Mouse (Mus musculus) ES-Bruce4 (cell line): Measurements from ENCODE around the gene Gm4894. TPM values are rescaled to one million over a fixed set of nuclear protein-coding genes. Genes with fewer than 3 reads are reported as not detected.

Source experiments
- H3K27ac ChIP-seq: 2 replicates; pipeline ENCODE4 v1.5.1; 2012; ENCODE audit warnings: low read length, inconsistent platforms; ENCODE audit not compliant: insufficient read depth
- H3K27me3 ChIP-seq: 2 replicates; pipeline ENCODE4 v1.6.1; 2012; ENCODE audit warnings: mild to moderate bottlenecking, low read length, inconsistent platforms; ENCODE audit not compliant: control insufficient read depth, poor library complexity, insufficient read depth, severe bottlenecking
- H3K36me3 ChIP-seq: 2 replicates; pipeline ENCODE4 v1.6.1; 2012; ENCODE audit warnings: inconsistent platforms, mild to moderate bottlenecking, low read length, moderate library complexity; ENCODE audit not compliant: control insufficient read depth, poor library complexity, insufficient read depth, severe bottlenecking
- H3K4me1 ChIP-seq: one replicate; pipeline ENCODE4 v1.8.1; 2011; ENCODE audit warnings: low read length; ENCODE audit not compliant: control insufficient read depth, insufficient read depth
- H3K4me3 ChIP-seq: 2 replicates; pipeline ENCODE4 v1.5.1; 2011; ENCODE audit warnings: low read depth, mild to moderate bottlenecking, low read length
- H3K9ac ChIP-seq: 2 replicates; pipeline ENCODE4 v1.6.1; 2012; ENCODE audit warnings: low read depth, mild to moderate bottlenecking, inconsistent platforms; ENCODE audit not compliant: poor library complexity, severe bottlenecking
- H3K9me3 ChIP-seq: replicated peaks from 2 replicates; pipeline ENCODE4 v1.6.1; 2012; ENCODE audit warnings: mild to moderate bottlenecking, low read length, inconsistent platforms; ENCODE audit not compliant: control insufficient read depth, poor library complexity, insufficient read depth, severe bottlenecking
- CTCF ChIP-seq: IDR thresholded peaks from one replicate; pipeline ENCODE4 v1.8.1; 2011; ENCODE audit warnings: low read depth, low read length
- EP300 ChIP-seq: IDR thresholded peaks from 2 replicates; pipeline ENCODE4 v1.6.1; 2011; ENCODE audit warnings: low read depth, low read length; ENCODE audit not compliant: insufficient read depth
- POLR2A ChIP-seq: IDR thresholded peaks from one replicate; pipeline ENCODE4 v1.8.1; 2011; ENCODE audit warnings: low read length; ENCODE audit not compliant: insufficient read depth
- polyA plus RNA-seq: library from polyadenylated mRNA; stranded (reverse); fragments of >200 nt; gene quantifications from 2 replicates; pipeline ENCODE4 v1.2.4, GENCODE M21; 2011; ENCODE audit warnings: low read depth; ENCODE audit not compliant: missing spikeins, insufficient read depth, insufficient read length

Gene Gm4894
- polyA plus RNA-seq, 1 experiment, result not detected

GRCm38 (mm10) chr9:49227442-49227841, 22.9 kb upstream of the Gm4894 start:
- no peaks in the 10 kb centered on the region for H3K36me3 ChIP-seq
- no peak overlapping the region for H3K9ac ChIP-seq
- H3K4me1 ChIP-seq, result no peaks in the 10 kb centered on the region
- TF ChIP-seq CTCF (no peak), EP300 (no peak), POLR2A (no peak)
- no peak overlapping the region for H3K27ac ChIP-seq
- H3K9me3 ChIP-seq, result no peaks in the 10 kb centered on the region; the same call in 1 of the 2 replicates
- H3K27me3 ChIP-seq, result no peaks in the 10 kb centered on the region
- H3K4me3 ChIP-seq, result no peak overlapping the region

DNA sequence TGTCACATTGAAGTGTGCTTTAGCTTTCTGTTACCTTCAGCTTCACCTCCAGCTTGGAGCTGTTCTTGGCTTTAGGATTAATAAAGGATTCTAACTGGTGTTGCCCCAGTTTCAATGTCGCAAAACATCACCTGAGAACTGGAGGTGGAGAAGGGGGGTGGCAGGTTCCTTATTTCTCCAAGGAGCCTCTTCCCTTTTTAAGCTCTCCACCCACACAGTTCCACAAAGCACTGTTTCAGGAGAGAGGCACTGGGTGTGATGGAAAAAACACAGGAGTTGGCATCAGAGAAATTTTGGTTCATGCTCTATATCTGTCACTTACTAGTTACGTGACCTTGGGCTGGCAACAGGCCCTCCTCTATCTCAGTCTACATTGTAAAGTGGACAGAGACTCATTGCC, 21.3 kb upstream of the Gm4894 start:
- Histone ChIP-seq H3K36me3 (no peaks in the 10 kb centered on the region), H3K27me3 (no peaks in the 10 kb centered on the region), H3K27ac (no peak overlapping the region), H3K4me1 (no peaks in the 10 kb centered on the region), H3K4me3 (no peak overlapping the region), H3K9ac (no peak overlapping the region), H3K9me3 (no peaks in the 10 kb centered on the region; the same call in 1 of the 2 replicates)
- TF ChIP-seq CTCF, result no peak
- no peak for TF ChIP-seq POLR2A
- TF ChIP-seq EP300, result no peak

DNA sequence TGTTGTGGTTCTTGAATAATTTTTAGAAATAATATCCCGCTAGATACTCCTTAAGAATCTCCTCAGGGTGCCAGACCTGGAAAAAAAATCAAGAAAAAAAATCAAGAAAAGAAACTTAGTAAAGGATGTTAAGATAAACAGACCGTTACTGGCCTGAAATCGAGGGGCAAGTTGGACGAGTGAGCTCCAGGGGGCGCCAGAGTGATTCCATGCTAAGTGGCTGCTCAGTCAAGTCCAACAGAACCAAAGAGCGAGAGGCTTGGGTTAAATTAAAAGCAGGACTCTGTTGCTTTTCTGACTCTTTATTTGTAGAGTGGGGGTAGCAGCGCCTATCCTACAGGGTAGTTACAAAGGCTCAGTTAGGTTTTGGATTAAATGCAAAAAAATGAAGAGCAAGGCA, 3.5 kb upstream of the Gm4894 start:
- H3K9ac ChIP-seq, result no peak overlapping the region
- H3K27ac ChIP-seq, result no peak overlapping the region
- H3K9me3 ChIP-seq, result no peaks in the 10 kb centered on the region
- no peak overlapping the region for H3K4me3 ChIP-seq
- no peaks in the 10 kb centered on the region for H3K4me1 ChIP-seq
- H3K36me3 ChIP-seq, result no peaks in the 10 kb centered on the region
- TF ChIP-seq EP300, result no peak
- peak; percentile 78 for TF ChIP-seq CTCF
- H3K27me3 ChIP-seq, result no peaks in the 10 kb centered on the region

DNA sequence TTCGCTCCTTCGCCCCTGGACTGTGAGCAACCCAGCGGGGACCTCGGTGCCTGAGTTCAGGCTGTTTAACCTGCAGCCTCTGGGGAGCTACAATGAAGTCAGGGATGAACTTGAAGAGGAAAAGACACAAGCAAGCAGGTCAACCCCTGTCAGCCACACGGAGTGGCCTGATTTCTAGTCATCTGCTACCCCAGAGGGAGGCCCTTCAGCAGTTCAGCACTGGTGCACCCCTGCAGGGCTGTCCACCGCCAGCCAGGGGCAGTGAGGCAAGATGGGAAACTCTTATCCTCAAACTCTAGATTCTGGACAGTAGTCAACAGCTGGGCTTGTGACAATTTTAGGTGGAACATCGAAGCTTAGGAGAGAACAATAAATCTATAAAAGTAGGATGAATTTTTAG, 18.6 kb downstream of the Gm4894 start:
- no peaks in the 10 kb centered on the region for H3K4me1 ChIP-seq

GRCm38 (mm10) chr9:49273566-49273965, 23.2 kb downstream of the Gm4894 start:
- Histone ChIP-seq H3K4me3 (no peak overlapping the region), H3K36me3 (no peaks in the 10 kb centered on the region), H3K4me1 (no peaks in the 10 kb centered on the region), H3K9ac (no peak overlapping the region), H3K9me3 (no peaks in the 10 kb centered on the region), H3K27me3 (peaks cover 1% of the 10 kb centered on the region; the same call in 1 of the 2 replicates), H3K27ac (no peak overlapping the region)
- no peak for TF ChIP-seq CTCF
- no peak for TF ChIP-seq POLR2A
- TF ChIP-seq EP300, result no peak

More for the DNA sequence above, 18.6 kb downstream of the Gm4894 start:
- Histone ChIP-seq H3K4me3 (no peak overlapping the region), H3K9me3 (no peaks in the 10 kb centered on the region), H3K27me3 (no peaks in the 10 kb centered on the region), H3K27ac (no peak overlapping the region), H3K36me3 (no peaks in the 10 kb centered on the region), H3K9ac (no peak overlapping the region)
- TF ChIP-seq POLR2A, result no peak
- no peak for TF ChIP-seq CTCF
- no peak for TF ChIP-seq EP300

DNA sequence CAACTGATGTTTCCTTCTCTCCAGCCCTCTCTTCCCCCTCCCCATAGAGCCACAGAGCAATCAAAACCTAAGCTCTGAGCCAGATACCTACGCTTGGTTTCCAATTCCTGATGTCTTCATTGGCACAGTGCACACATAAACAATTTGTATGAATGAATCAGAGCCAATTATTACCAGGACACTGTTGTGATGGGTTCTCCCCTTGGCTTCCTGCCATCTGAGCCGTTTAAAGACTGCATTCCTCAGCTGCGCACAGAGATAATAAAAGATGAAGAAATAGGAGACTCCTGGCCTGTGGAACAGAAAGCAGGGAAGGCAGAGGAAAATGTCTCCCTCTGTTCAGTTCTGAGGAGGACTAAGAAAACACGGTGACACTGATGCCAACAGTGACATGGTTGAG, 25.6 kb downstream of the Gm4894 start:
- TF ChIP-seq EP300 (no peak), CTCF (no peak), POLR2A (no peak)
- Histone ChIP-seq H3K9me3 (no peaks in the 10 kb centered on the region), H3K27ac (no peak overlapping the region), H3K36me3 (no peaks in the 10 kb centered on the region), H3K4me3 (no peak overlapping the region), H3K9ac (no peak overlapping the region), H3K4me1 (no peaks in the 10 kb centered on the region), H3K27me3 (peaks cover 1% of the 10 kb centered on the region; the same call in 1 of the 2 replicates)
